Mouse (Mus musculus) embryonic facial prominence, embryonic 13.5 days (tissue): ENCODE measurements around the gene Lrrc73. TPM values are rescaled to one million over a fixed set of nuclear protein-coding genes. Genes with fewer than 3 reads are reported as not detected.

Source experiments
- ATAC-seq: fragments of 200-750 bp; cut with Nextera tagmentation; 2 replicates; pipeline ENCODE4 v1.8.0; 2017; ENCODE audit warnings: low read depth; ENCODE audit not compliant: insufficient number of reproducible peaks, insufficient read depth, low FRiP score, low TSS enrichment
- H3K27ac ChIP-seq: fragments of 300-500 bp; sonication (generic); 2 replicates; pipeline ENCODE4 v1.5.1; 2015; ENCODE audit warnings: moderate library complexity, mild to moderate bottlenecking, inconsistent platforms
- H3K27me3 ChIP-seq: fragments of 300-500 bp; sonication (generic); 2 replicates; pipeline ENCODE4 v1.6.1; 2015; ENCODE audit warnings: mild to moderate bottlenecking, inconsistent platforms
- H3K36me3 ChIP-seq: fragments of 300-500 bp; sonication (generic); 2 replicates; pipeline ENCODE4 v1.6.1; 2015; ENCODE audit warnings: mild to moderate bottlenecking, inconsistent platforms
- H3K4me1 ChIP-seq: fragments of 300-500 bp; sonication (generic); 2 replicates; pipeline ENCODE4 v1.6.1; 2015; ENCODE audit warnings: inconsistent platforms
- H3K4me2 ChIP-seq: fragments of 300-500 bp; sonication (generic); 2 replicates; pipeline ENCODE4 v1.6.1; 2015; ENCODE audit warnings: moderate library complexity, mild to moderate bottlenecking, inconsistent platforms
- H3K4me3 ChIP-seq: fragments of 300-500 bp; sonication (generic); 2 replicates; pipeline ENCODE4 v1.5.1; 2015; ENCODE audit warnings: mild to moderate bottlenecking, inconsistent platforms
- H3K9ac ChIP-seq: fragments of 300-500 bp; sonication (generic); 2 replicates; pipeline ENCODE4 v1.6.1; 2015; ENCODE audit warnings: mild to moderate bottlenecking, inconsistent platforms
- H3K9me3 ChIP-seq: fragments of 300-500 bp; sonication (generic); 2 replicates; pipeline ENCODE4 v1.6.1; 2016; ENCODE audit warnings: inconsistent platforms
- WGBS: fragments of 180-500 bp; shearing (Covaris S2); methylation state at CpG from one replicate; pipeline ENCODE4 v1.1.7; 2015; ENCODE audit warnings: mixed read lengths; 5-methylcytosine and 5-hydroxymethylcytosine counted together
- microRNA counts: library from miRNA; unstranded; fragments of <30 nt; microRNA quantifications from one replicate; lab custom pipeline; 2016
- microRNA-seq: library from miRNA; unstranded; fragments of <30 nt; microRNA quantifications from one replicate; pipeline ENCODE4, GENCODE M21; 2016
- polyA plus RNA-seq: library from polyadenylated mRNA; unstranded; fragments of >200 nt; fragmentation: Nextera tagmentation; extraction: Ambion mirVana; gene quantifications from 2 replicates; pipeline ENCODE4 v1.2.1, GENCODE M21; 2015

Lrrc73 gene
- polyA plus RNA-seq, 1 experiment from 2014 or later: 1.4 TPM

- WGBS: under 1% methylated on average over 83 of the region's 86 CpGs
- H3K4me1 ChIP-seq: peaks cover 18% of the 10 kb centered on the region
- peak within 1 kb of the TSS; percentile 73 for H3K9ac ChIP-seq
- peaks cover 70% of the 10 kb centered on the region for H3K27me3 ChIP-seq
- peak; percentile 12; the same call in 1 of the 2 replicates for ATAC-seq
- H3K4me3 ChIP-seq: peak within 1 kb of the TSS; percentile 65
- no peaks in the 10 kb centered on the region for H3K9me3 ChIP-seq
- no peak within 1 kb of the TSS for H3K27ac ChIP-seq
- H3K36me3 ChIP-seq: no peaks in the 10 kb centered on the region
- peak within 1 kb of the TSS; percentile 99 for H3K4me2 ChIP-seq
Measured at GRCm38 (mm10) chr17:46297364-46298219, 44.3 kb downstream of the Lrrc73 start, which contains the start of gene Dlk2. TSS of gene Dlk2 (plus strand) at chr17:46297421.

- Histone ChIP-seq H3K36me3 (no peaks in the 10 kb centered on the region), H3K9me3 (no peaks in the 10 kb centered on the region), H3K27me3 (peaks cover 63% of the 10 kb centered on the region), H3K4me3 (peak overlapping the region; percentile 65), H3K27ac (no peak overlapping the region), H3K9ac (peak overlapping the region; percentile 73), H3K4me2 (peak overlapping the region; percentile 99), H3K4me1 (peaks cover 18% of the 10 kb centered on the region)
- ATAC-seq: peak; percentile 62; the same call in 1 of the 2 replicates
- under 1% methylated on average over 46 of the region's 48 CpGs for WGBS
Measured at GRCm38 (mm10) chr17:46298220-46298913, 45.0 kb downstream of the Lrrc73 start.

GRCm38 (mm10) chr17:46301892-46302291 lies 48.6 kb downstream of the Lrrc73 start:
- no peak overlapping the region for H3K4me2 ChIP-seq
- 71% methylated on average over 12 of the region's 12 CpGs for WGBS
- peaks cover 16% of the 10 kb centered on the region for H3K4me1 ChIP-seq
- no peaks in the 10 kb centered on the region for H3K9me3 ChIP-seq
- ATAC-seq: no peak
- no peak overlapping the region for H3K4me3 ChIP-seq
- H3K27ac ChIP-seq: no peak overlapping the region
- H3K9ac ChIP-seq: no peak overlapping the region
- peaks cover 21% of the 10 kb centered on the region; the same call in 1 of the 2 replicates for H3K36me3 ChIP-seq
- H3K27me3 ChIP-seq: peaks cover 34% of the 10 kb centered on the region

GRCm38 (mm10) chr17:46304184-46304583 lies 50.9 kb downstream of the Lrrc73 start:
- H3K9me3 ChIP-seq: no peaks in the 10 kb centered on the region
- WGBS: 89% methylated on average over 9 of the region's 9 CpGs

More at GRCm38 (mm10) chr17:46304184-46304583, 50.9 kb downstream of the Lrrc73 start:
- Histone ChIP-seq H3K9ac (0 out of 2 replicates have a peak overlapping the region, but pooled peaks have one; percentile 3), H3K27ac (no peak overlapping the region), H3K36me3 (peaks cover 31% of the 10 kb centered on the region), H3K4me1 (no peaks in the 10 kb centered on the region), H3K27me3 (peaks cover 12% of the 10 kb centered on the region), H3K4me2 (no peak overlapping the region), H3K4me3 (no peak overlapping the region)
- no peak for ATAC-seq

MicroRNAs encoded within 50 kb of the gene (microRNA counts, 519-probe panel; counts per million panel counts)
- microRNA mmu-miR-693-3p (lab: Ali Mortazavi, UCI) (236 counts per million, percentile 44 among the panel's probes with 10 or more counts), microRNA mmu-miR-693-5p (lab: Ali Mortazavi, UCI) (236 counts per million, percentile 44 among the panel's probes with 10 or more counts)

Small RNAs within 50 kb of the gene (microRNA-seq; reads per million reads assigned to microRNA genes)
- 1.1 reads per million for gene Mir693

Other genes starting within 250 kb of the Lrrc73 start
- gene Vegfa, start 221.2 kb upstream of the Lrrc73 start, polyA plus RNA-seq: 5.5 and 7.0 TPM in 2 replicates
- gene Mrps18a, start 142.5 kb upstream of the Lrrc73 start, polyA plus RNA-seq: 126 and 152 TPM in 2 replicates
- 10.6 and 11.7 TPM in 2 replicates for gene Rsph9, start 109.3 kb upstream of the Lrrc73 start, polyA plus RNA-seq
- gene Mad2l1bp, start 100.0 kb upstream of the Lrrc73 start, polyA plus RNA-seq: 32.7 and 36.9 TPM in 2 replicates
- 45.4 and 49.0 TPM in 2 replicates for gene Gtpbp2, start 92.5 kb upstream of the Lrrc73 start, polyA plus RNA-seq
- gene Polh, start 50.9 kb upstream of the Lrrc73 start, polyA plus RNA-seq: 20.4 and 24.4 TPM in 2 replicates
- 43.6 and 43.8 TPM in 2 replicates for gene Xpo5, start 50.7 kb upstream of the Lrrc73 start, polyA plus RNA-seq
- 103 and 104 TPM in 2 replicates for gene Polr1c, start 5.5 kb upstream of the Lrrc73 start, polyA plus RNA-seq
- 82.8 and 95.7 TPM in 2 replicates for gene Yipf3, start 5.5 kb upstream of the Lrrc73 start, polyA plus RNA-seq
- 55.6 and 57.9 TPM in 2 replicates for gene Tjap1, start 29.5 kb downstream of the Lrrc73 start, polyA plus RNA-seq
- gene Dlk2, start 43.9 kb downstream of the Lrrc73 start, polyA plus RNA-seq: 7.8 and 8.6 TPM in 2 replicates
- 6.1 and 6.3 TPM in 2 replicates for gene Abcc10, start 74.8 kb downstream of the Lrrc73 start, polyA plus RNA-seq
- gene Zfp318, start 130.2 kb downstream of the Lrrc73 start, polyA plus RNA-seq: 11.4 and 13.4 TPM in 2 replicates
- 1.1 and 3.3 TPM in 2 replicates for gene Crip3, start 175.4 kb downstream of the Lrrc73 start, polyA plus RNA-seq
- not detected in 2 replicates for gene Slc22a7, start 184.9 kb downstream of the Lrrc73 start, polyA plus RNA-seq
- gene Ttbk1, start 234.1 kb downstream of the Lrrc73 start, polyA plus RNA-seq: 0.14 and 0.27 TPM in 2 replicates
- 60.8 and 63.5 TPM in 2 replicates for gene Dnph1, start 243.2 kb downstream of the Lrrc73 start, polyA plus RNA-seq